Mouse (Mus musculus) cortical plate, adult 2 months (tissue): ENCODE measurements at regions not wholly inside any gene's neighbourhood (a gene's known extent, or its start where the extent isn't known, plus 50 kb on each side); places are given as distances from the start of the nearest gene placed in this dataset.

Experiments used
- CTCF ChIP-seq: fragments of 200-500 bp; IDR thresholded peaks from 2 replicates; pipeline ENCODE4 v1.5.1; 2011; ENCODE audit warnings: mild to moderate bottlenecking, control low read depth, low read length; ENCODE audit not compliant: insufficient read depth; ENCODE audit errors: extremely low read depth
- POLR2A ChIP-seq: fragments of 200-500 bp; IDR thresholded peaks from 2 replicates; pipeline ENCODE4 v1.6.1; 2011; ENCODE audit warnings: mild to moderate bottlenecking, low read length, control low read depth; ENCODE audit not compliant: insufficient read depth; ENCODE audit errors: extremely low read depth

- no peak for TF ChIP-seq CTCF
- TF ChIP-seq POLR2A = no peak
Observed at GRCm38 (mm10) chr3:15065681-15066080, 179.6 kb downstream of the Car2 start.
